Mouse (Mus musculus) kidney, adult 9 months (tissue): ENCODE results near the gene Gm28230.

Experiments used
- DNase-seq: peaks from one replicate; pipeline ENCODE4 v3.0.0; 2022

Gene Gm28230

DNA sequence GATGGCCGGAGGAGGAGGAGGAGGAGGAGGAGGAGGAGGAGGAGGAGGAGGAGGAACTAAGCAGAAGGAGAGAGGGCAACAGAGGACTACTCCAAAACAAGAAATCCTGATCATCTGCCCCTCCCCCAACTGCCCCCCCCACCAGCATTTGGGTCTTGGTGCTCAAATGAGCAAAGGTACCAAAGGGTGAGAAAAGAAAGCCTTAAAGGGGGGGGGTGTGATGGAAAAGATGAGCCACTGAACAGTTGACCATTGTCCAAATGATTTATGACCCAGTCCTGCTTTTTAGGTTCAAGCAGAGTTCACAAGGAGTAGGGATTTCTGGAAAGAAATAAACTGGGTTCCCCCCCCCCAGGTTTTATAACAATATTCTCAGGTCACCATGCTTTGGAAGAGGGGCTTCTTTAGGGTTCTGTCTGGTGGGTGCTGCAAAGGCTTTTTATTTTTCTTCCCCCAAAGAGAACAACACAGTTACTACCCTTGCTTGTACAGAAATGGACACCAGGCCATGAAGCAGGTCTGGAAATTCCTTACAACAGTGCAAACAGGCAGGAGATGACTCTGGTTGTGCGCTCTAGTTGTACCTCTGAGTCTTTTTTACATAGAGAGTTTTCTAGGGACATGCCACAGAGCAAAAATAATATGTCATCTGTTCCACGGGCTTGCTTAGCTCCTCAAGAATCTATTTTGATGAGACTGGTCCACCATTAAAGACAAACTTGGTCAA is 14.9 kb downstream of the Gm28230 start:
- no peak for DNase-seq

DNA sequence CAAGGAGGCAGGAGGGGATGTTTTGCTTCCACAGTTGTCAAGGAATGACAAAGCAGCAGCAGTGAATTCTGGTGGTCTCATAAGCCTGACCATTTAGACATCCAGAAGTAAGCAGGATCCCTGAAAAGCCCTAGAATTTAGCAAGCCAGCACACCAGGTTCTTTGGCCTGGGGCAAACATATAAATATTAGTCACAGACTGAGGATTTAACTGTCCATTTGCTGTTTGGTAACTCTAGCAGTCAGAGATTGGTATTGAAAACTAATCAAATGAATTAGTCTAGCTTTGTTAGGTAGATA is 15.4 kb downstream of the Gm28230 start:
- DNase-seq: no peak

DNA sequence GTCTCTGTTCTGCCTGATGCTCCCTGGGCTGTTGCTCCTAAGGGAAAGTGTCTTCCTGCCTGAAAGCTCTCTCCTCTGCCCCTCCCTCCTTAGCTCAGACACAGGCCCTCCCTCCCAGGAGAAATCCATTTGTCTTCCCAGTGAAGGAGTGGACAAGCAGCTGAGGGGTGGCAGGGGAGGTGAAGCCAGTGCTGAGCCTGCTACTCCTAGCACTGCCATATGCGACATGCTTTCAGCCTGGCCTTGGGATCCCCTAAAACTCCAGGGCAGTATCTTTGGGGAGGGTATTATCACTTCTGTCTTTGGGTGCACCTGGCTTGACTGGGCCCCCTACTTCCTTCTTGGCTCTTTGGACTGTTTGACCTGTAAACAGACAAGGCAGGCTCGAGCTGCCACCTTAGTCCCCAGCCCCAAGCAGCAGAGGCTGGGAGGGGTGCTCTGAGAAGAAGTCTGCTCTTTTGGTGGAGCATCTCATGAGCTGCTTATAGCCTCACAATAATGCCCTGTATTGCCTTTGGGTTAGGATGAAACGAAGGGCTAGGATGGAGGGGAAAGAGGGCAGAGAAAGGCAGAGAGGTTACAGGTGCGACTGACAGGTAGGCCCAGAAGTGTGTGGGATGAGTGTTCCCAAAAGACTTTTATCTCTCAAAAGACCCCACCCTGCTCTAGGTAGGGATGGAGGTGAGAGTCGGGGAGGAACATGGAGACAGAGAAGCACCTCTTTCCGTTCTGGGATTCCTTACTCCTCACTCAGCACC is 19.2 kb downstream of the Gm28230 start:
- no peak for DNase-seq

- DNase-seq: no peak
Observed at GRCm38 (mm10) chr2:74746298-74746921, 19.9 kb downstream of the Gm28230 start.

DNA sequence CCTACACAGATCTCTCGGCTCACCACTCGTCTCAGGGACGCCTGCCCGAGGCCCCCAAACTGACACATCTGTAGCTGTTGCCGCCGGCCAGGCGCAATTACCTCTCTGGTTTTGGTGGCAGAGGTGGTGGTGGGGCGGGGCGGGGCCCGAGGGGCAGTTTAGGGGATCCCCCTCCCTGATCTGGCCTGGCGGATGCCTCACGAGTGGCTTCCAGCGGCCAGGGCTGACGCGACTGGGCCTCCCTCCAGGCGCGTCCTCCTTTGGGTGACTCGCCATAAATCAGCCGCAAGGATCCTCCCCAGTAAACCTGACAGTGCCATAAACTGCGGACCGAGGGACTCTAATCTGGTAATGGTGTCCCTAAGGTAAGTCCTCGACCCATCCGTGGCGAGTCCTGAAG is 20.5 kb downstream of the Gm28230 start:
- no peak for DNase-seq

DNA sequence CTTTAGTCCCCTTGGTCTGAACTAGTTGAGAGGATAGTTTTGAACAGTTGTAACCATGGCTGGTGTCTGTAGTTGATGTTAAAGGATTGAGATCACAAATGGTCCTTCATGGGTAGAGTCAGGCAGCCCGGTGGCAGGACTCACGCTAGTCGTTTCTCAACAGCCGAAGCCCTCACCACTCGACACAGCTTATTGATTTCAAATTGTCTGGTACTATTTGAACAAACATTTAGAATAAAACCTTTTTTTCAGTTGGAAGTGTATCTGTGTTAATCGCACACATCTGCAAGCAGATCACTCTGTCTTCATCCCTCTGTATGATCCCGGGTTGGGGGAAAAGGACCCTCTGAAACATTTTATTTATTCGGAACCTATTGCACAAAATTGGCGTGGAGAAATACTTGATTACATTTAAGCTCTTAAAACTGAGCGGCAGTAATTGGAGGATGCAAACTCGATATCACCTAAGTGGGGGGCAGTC is 21.2 kb downstream of the Gm28230 start:
- DNase-seq: no peak

- no peak for DNase-seq
Observed at GRCm38 (mm10) chr2:74748436-74748995, 22.0 kb downstream of the Gm28230 start.

- DNase-seq: peak; percentile 50
Observed at GRCm38 (mm10) chr2:74749337-74750121, 23.0 kb downstream of the Gm28230 start.

DNA sequence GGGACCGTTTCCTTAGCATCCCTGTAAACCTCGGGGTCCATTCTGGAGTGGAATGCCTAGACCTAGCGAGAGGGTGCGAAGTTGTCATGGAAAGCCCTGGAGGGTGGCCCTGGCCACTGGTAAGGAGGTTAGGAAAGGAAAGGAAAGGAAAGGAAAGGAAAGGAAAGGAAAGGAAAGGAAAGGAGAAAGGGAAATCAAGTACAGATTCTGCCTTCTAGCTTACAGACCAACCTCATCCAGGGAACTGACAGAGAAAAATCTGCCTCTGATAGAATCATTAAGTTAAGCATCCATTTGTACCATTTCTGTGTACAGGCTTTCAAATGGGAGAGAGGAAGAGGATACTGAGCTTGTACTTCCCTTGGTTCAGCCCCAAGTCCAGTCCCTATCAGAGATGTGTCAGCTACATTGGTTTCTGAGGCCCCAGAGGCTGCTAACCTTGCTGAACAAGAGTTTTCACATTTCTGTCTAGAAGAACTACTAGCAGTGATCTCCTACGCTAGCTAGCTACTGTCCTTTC is 24.3 kb downstream of the Gm28230 start:
- DNase-seq: no peak

- no peak for DNase-seq
Observed at GRCm38 (mm10) chr2:74751861-74752260, 25.3 kb downstream of the Gm28230 start.

DNA sequence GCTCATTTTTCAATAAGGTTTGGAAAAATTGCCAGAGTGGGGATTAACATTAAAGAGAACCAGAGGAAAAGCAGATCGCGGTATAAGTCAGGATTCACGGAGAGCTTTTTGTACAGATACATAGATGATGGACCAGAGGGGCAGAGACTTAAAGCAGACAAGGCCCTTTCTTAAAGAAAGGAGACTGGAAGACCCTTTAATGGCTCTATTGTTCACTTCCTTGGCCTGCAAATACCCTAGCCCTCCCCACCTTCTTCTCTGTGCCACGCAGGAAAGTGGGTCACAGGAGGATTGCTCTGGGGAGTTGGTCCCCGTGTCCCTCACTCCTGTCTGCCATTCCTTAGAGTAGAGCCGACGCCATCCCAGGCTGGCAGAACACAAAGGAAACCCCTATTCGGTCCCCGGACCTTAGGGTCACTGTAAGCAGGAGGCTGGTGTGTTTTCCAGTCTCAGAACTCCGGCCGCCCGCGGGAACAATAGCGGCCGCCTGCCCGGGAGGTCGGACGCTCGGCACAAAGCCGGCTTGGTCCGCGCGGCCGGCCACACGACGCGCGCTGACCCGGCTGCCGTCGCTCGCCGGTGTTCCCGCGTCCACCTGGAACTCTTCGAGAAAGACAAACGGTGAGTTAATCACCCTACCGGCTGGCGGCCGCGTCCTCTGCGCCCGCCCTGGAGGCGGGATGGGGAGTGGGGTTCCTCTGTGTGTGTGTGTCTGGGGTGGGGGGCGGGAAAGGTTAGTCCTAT is 26.1 kb downstream of the Gm28230 start:
- DNase-seq: no peak

GRCm38 (mm10) chr2:74753175-74753523 is 26.6 kb downstream of the Gm28230 start:
- DNase-seq: no peak

DNA sequence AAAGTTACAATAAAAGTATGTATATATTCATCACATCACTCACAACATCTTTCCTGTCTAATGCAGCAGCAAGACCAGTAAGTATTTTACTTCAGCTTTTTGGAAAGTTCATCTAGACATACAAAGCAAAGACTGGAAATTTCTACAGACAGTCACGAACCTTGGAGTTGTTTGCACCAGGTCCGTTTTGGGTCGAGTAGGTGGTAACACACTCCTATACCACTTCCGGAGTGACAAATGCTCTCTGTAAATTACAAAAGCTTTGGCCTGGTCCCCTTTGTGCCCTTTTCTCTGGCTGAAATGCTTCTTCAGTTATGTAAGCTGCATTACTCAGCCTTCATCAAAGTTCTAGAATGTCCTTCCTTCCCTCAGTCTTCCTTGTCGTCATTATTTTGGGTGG is 27.2 kb downstream of the Gm28230 start:
- no peak for DNase-seq

- DNase-seq: no peak
Observed at GRCm38 (mm10) chr2:74760146-74760545, 33.6 kb downstream of the Gm28230 start.

GRCm38 (mm10) chr2:74761941-74762340 is 35.4 kb downstream of the Gm28230 start:
- no peak for DNase-seq

DNA sequence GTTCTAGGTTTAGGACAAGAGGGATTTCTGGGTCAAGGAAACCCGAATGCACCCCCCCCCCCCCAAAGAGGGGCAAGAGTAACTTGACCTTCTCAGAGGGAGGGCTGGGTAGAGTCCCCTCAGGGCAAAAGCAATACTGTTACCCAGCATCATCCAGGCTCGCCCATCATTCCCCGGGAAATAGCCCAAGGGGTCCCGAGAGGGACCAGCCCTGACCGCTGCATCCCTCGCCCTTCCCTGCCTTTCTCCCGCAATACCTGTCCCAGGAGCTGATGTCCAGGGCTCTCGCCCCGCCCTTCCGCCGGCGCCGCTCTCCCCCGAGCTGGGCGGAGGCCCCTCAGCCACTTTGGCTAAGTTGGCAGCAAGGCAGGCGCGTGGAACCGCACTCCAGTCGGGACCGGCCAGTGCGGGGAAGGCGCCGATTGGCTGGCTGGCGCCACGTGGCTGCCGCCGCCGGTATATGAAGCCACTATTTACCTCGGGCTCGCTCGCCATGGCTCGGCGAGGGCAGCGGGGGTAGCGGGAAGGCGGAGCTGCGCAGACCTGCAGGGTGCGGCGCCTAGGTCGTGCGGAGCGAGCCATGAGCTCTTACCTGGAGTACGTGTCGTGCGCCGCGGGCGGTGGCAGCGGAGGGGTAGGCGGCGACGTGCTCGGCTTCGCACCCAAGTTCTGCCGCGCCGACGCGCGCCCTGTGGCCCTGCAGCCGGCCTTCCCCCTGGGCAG is 36.2 kb downstream of the Gm28230 start, which contains the start of gene Hoxd1:
Gene Hoxd1 (plus strand): TSS at position 459 of the 723 bp plus-strand sequence.
- DNase-seq: peak; percentile 43

GRCm38 (mm10) chr2:74763245-74763735 is 36.8 kb downstream of the Gm28230 start:
- no peak for DNase-seq

DNA sequence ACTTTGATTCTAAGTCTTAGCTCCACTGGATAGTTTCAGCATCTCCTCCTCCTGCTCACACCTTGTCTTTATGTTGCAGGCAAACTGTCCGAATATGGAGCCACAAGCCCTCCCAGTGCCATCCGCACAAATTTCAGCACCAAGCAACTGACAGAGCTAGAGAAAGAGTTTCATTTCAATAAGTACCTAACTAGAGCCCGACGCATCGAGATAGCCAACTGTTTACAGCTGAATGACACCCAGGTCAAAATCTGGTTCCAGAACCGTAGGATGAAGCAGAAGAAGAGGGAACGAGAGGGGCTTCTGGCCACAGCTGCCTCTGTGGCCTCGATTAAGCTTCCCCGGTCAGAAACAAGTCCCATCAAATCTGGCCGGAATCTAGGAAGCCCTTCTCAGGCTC is 37.4 kb downstream of the Gm28230 start:
- no peak for DNase-seq

DNA sequence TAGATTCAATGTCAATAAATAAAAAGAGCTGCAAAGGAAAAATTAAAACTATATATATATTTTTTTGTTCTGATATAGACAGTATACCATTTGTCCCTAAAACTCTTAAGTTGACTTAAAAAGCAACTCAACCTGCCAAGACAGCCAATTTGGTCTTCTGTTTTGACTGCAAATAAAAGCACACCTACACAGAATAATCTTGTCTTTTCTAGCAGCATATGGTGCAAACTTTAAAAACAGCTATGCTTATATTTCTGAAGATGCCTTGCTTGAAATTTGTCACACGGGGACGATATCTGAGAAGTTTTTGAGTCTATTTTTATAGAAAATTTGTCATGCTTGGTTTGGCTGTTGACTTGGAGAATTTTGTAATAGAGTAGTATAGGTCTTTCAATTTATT is 47.8 kb downstream of the Gm28230 start:
- DNase-seq: no peak

DNA sequence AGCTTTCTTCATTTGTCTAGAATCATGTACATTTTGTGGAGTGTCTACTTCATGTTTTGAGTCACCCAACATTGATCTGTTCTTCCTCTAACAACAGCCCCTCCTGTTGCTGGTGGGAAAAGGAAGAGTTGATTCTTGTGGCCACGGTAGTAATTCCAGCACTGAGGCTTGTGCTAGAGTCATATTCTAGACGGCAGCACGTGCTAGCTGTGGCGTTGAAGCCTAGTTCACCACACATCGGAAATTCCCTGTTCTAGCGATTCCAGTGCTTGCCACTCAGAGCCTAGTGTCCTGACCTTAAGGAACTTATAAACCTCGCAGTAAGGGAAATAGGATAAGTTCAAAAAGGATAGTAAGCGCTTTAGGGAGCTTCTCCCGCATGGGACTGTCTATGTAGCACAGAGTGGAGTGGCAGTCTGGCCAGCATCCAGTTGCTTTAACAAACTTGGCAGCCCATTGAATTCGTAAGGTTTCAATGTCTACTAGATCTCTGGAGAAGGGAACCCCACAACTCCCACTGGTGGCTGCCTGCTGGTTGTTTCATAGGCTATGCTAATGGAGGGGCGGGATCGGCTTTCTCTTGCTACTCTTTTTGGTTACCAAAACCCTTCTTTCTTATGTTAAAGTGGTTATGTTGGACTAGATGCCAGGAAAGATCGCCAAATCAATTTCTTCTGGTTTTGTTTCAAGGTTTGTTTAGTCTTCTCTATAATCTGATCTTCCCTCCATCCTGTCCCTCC is 51.2 kb downstream of the Gm28230 start:
- no peak for DNase-seq
